Mouse (Mus musculus) embryonic facial prominence, embryonic 13.5 days (tissue): ENCODE measurements around the gene Sec22b. TPM values are rescaled to one million over a fixed set of nuclear protein-coding genes. Genes with fewer than 3 reads are reported as not detected.

Experiments
- ATAC-seq: fragments of 200-750 bp; cut with Nextera tagmentation; 2 replicates; pipeline ENCODE4 v1.8.0; 2017; ENCODE audit warnings: low read depth; ENCODE audit not compliant: insufficient number of reproducible peaks, insufficient read depth, low FRiP score, low TSS enrichment
- H3K27ac ChIP-seq: fragments of 300-500 bp; sonication (generic); 2 replicates; pipeline ENCODE4 v1.5.1; 2015; ENCODE audit warnings: moderate library complexity, mild to moderate bottlenecking, inconsistent platforms
- H3K27me3 ChIP-seq: fragments of 300-500 bp; sonication (generic); 2 replicates; pipeline ENCODE4 v1.6.1; 2015; ENCODE audit warnings: mild to moderate bottlenecking, inconsistent platforms
- H3K36me3 ChIP-seq: fragments of 300-500 bp; sonication (generic); 2 replicates; pipeline ENCODE4 v1.6.1; 2015; ENCODE audit warnings: mild to moderate bottlenecking, inconsistent platforms
- H3K4me1 ChIP-seq: fragments of 300-500 bp; sonication (generic); 2 replicates; pipeline ENCODE4 v1.6.1; 2015; ENCODE audit warnings: inconsistent platforms
- H3K4me2 ChIP-seq: fragments of 300-500 bp; sonication (generic); 2 replicates; pipeline ENCODE4 v1.6.1; 2015; ENCODE audit warnings: moderate library complexity, mild to moderate bottlenecking, inconsistent platforms
- H3K4me3 ChIP-seq: fragments of 300-500 bp; sonication (generic); 2 replicates; pipeline ENCODE4 v1.5.1; 2015; ENCODE audit warnings: mild to moderate bottlenecking, inconsistent platforms
- H3K9ac ChIP-seq: fragments of 300-500 bp; sonication (generic); 2 replicates; pipeline ENCODE4 v1.6.1; 2015; ENCODE audit warnings: mild to moderate bottlenecking, inconsistent platforms
- H3K9me3 ChIP-seq: fragments of 300-500 bp; sonication (generic); 2 replicates; pipeline ENCODE4 v1.6.1; 2016; ENCODE audit warnings: inconsistent platforms
- WGBS: fragments of 180-500 bp; shearing (Covaris S2); methylation state at CpG from one replicate; pipeline ENCODE4 v1.1.7; 2015; ENCODE audit warnings: mixed read lengths; 5-methylcytosine and 5-hydroxymethylcytosine counted together
- polyA plus RNA-seq: library from polyadenylated mRNA; unstranded; fragments of >200 nt; fragmentation: Nextera tagmentation; extraction: Ambion mirVana; gene quantifications from 2 replicates; pipeline ENCODE4 v1.2.1, GENCODE M21; 2015

Gene Sec22b
- polyA plus RNA-seq, 1 experiment from 2014 or later, result 141 TPM

DNA sequence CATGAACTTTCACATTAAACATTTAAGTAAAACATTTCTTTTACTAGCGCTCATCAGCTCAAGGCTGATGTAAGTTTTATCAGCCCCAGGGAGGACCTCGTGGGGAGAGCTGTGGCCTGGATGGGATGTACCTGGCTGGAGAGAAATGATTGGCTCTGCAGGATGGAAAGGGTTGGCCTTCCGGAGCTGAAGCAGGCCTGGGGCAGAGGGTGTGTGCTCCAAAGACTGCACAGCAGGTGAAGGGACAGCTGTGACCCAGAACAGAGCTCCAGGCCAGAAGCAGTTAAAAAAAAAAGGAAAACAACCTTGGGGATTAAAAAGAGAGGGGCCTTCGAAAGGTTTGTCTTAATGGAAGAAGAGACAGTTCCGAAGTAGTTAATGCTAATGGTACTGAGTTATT is 26.2 kb upstream of the Sec22b start:
- no peak overlapping the region for H3K27ac ChIP-seq
- H3K4me3 ChIP-seq, result no peak overlapping the region
- H3K36me3 ChIP-seq, result no peaks in the 10 kb centered on the region
- H3K4me2 ChIP-seq, result no peak overlapping the region
- peaks cover 4% of the 10 kb centered on the region; the same call in 1 of the 2 replicates for H3K4me1 ChIP-seq
- no peaks in the 10 kb centered on the region for H3K9me3 ChIP-seq
- H3K27me3 ChIP-seq, result 0 out of 2 replicates have a peak, but pooled peaks cover 4% of the 10 kb centered on the region
- 24% methylated on average over 5 of the region's 5 CpGs for whole genome bisulfite sequencing
- ATAC-seq, result no peak
- no peak overlapping the region for H3K9ac ChIP-seq

DNA sequence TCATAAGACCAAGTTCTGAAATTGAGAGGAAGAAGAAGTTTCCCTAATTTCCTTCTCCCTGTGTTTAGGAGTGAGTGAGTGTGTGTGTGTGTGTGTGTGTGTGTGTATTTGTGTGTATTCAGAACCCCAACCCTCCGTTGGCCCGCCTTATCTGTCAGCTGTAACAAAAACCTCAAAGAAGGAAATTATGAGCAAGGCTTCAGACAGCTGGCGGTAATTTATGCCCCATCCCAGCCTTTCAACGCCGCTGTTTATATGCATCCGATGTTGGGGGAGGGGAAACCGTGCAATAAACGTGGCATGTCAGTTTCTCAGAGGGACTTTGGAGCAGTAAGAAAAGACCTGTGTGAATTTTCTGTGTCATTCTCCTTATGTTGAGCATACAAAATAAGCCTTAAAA is 24.7 kb upstream of the Sec22b start:
- H3K27ac ChIP-seq, result no peak overlapping the region
- WGBS, result 13% methylated on average over 8 of the region's 8 CpGs
- ATAC-seq, result no peak
- no peak overlapping the region for H3K4me2 ChIP-seq
- H3K36me3 ChIP-seq, result no peaks in the 10 kb centered on the region
- 0 out of 2 replicates have a peak overlapping the region, but pooled peaks have one; percentile 11 for H3K9ac ChIP-seq
- peaks cover 4% of the 10 kb centered on the region; the same call in 1 of the 2 replicates for H3K4me1 ChIP-seq
- no peaks in the 10 kb centered on the region for H3K9me3 ChIP-seq
- 0 out of 2 replicates have a peak, but pooled peaks cover 4% of the 10 kb centered on the region for H3K27me3 ChIP-seq
- H3K4me3 ChIP-seq, result no peak overlapping the region

GRCm38 (mm10) chr3:97879222-97879621 is 21.8 kb upstream of the Sec22b start:
- 0 out of 2 replicates have a peak, but pooled peaks cover 4% of the 10 kb centered on the region for H3K27me3 ChIP-seq
- no peaks in the 10 kb centered on the region for H3K9me3 ChIP-seq
- H3K4me3 ChIP-seq, result no peak overlapping the region
- no peak overlapping the region for H3K9ac ChIP-seq
- H3K4me1 ChIP-seq, result peaks cover 4% of the 10 kb centered on the region; the same call in 1 of the 2 replicates
- H3K27ac ChIP-seq, result no peak overlapping the region
- H3K36me3 ChIP-seq, result no peaks in the 10 kb centered on the region
- 17% methylated on average over 5 of the region's 5 CpGs for WGBS
- no peak for ATAC-seq
- H3K4me2 ChIP-seq, result no peak overlapping the region

DNA sequence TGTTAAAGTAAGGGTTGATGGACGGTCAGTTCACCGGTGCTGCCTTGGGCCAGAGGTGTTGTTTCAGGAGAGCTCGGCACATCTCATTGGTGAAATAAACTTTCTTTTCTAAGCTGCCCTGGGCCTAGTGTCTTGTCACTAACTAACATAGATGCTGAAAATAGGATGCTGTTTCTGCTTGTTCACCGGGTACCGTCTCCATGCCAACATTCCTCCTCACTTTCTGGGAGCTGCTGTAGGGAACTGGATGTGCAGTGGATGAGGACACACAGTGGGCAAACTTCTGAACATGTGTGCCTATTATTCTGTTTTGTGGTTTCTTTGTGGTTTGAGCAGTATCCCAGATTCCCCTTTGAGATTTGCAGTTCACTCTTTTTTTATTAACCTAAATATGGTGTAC is 19.4 kb upstream of the Sec22b start:
- 90% methylated on average over 5 of the region's 5 CpGs for WGBS
- no peak for ATAC-seq
- Histone ChIP-seq H3K9me3 (no peaks in the 10 kb centered on the region), H3K27me3 (0 out of 2 replicates have a peak, but pooled peaks cover 4% of the 10 kb centered on the region), H3K36me3 (no peaks in the 10 kb centered on the region), H3K9ac (no peak overlapping the region), H3K4me2 (no peak overlapping the region), H3K4me1 (no peaks in the 10 kb centered on the region; the same call in 1 of the 2 replicates), H3K4me3 (no peak overlapping the region), H3K27ac (no peak overlapping the region)

- no peak for ATAC-seq
- WGBS, result 61% methylated on average over 5 of the region's 5 CpGs
- Histone ChIP-seq H3K27ac (no peak overlapping the region), H3K9ac (no peak overlapping the region; the same call in 1 of the 2 replicates), H3K9me3 (no peaks in the 10 kb centered on the region), H3K4me2 (peak overlapping the region; percentile 96; the same call in 1 of the 2 replicates), H3K4me1 (peaks cover 8% of the 10 kb centered on the region), H3K27me3 (peaks cover 41% of the 10 kb centered on the region), H3K4me3 (peak overlapping the region; percentile 52; the same call in 1 of the 2 replicates), H3K36me3 (no peaks in the 10 kb centered on the region)
These were observed 13.2 kb upstream of the Sec22b start for GRCm38 (mm10) chr3:97887785-97888167.

DNA sequence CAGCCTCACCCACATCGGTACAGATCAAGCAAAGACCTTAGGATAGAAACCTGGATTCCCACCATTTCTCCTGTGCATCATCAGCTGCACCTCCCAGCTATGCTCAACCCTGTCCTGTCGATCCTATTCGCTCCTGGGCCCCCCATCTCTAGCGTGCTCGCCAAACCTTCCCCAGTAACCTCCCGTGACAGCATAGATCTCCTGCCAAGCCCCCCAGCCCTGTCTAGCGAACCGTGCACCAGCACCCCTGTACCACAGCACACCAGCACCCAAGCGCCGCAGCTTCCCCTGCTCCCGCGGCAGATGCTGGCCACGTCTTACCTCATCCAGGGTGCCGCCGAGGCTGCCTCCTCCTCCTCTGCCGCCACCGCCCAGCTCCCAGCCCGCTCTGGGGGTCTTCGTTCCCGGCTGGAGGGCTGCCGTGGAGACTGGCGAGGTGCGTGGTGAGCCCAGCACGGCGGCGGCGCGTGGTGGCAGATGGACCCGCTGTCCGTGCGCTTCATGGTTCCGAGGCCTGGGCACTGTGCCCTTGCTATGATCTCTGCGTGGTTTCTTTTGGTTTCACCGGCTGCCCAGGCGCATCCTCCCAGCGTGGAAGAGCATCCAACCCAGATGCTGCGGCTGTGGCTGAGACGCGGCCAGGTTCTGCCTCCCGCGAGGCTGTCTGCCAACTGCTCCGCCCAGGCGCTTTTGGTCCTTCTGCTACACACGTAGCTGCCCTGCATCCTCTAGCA is 12.7 kb upstream of the Sec22b start, which contains the start of gene Pde4dip:
Gene Pde4dip (minus strand): TSS at position 540 of the 734 bp plus-strand sequence.
- no peak for ATAC-seq
- peaks cover 41% of the 10 kb centered on the region for H3K27me3 ChIP-seq

GRCm38 (mm10) chr3:97890205-97890604 is 10.8 kb upstream of the Sec22b start:
- 79% methylated on average over 6 of the region's 6 CpGs for WGBS
- ATAC-seq, result no peak

More for the DNA sequence above, 12.7 kb upstream of the Sec22b start, which contains the start of gene Pde4dip:
- WGBS, result 1% methylated on average over 44 of the region's 44 CpGs
- Histone ChIP-seq H3K4me2 (peak within 1 kb of the TSS; percentile 96), H3K36me3 (no peaks in the 10 kb centered on the region), H3K9ac (peak within 1 kb of the TSS; percentile 70), H3K4me1 (peaks cover 8% of the 10 kb centered on the region), H3K9me3 (no peaks in the 10 kb centered on the region), H3K4me3 (peak within 1 kb of the TSS; percentile 52), H3K27ac (no peak within 1 kb of the TSS)

DNA sequence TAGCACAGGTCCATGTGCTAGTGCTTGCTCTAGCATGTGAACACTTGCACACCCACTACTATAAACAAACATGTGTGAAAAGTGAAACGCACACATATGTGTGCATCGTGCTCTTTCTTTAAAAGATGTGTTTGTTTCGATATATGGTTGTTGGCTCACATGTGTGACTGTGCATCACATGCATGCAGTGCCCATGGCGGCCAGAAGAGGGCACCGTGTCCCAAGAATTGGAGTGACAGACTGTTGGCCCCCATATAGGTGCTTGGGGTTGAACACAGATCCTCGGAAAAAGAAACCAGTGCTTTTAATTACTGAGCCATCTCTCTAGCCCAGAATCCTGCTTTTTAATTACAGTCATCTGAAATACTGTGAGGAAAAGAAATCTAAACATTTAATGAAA is 6.3 kb upstream of the Sec22b start:
- no peak overlapping the region for H3K9ac ChIP-seq
- H3K4me1 ChIP-seq, result no peaks in the 10 kb centered on the region
- no peaks in the 10 kb centered on the region for H3K36me3 ChIP-seq
- peaks cover 20% of the 10 kb centered on the region for H3K27me3 ChIP-seq
- H3K9me3 ChIP-seq, result no peaks in the 10 kb centered on the region
- 49% methylated on average over 6 of the region's 6 CpGs for WGBS
- no peak overlapping the region for H3K4me3 ChIP-seq
- ATAC-seq, result no peak
- no peak overlapping the region for H3K27ac ChIP-seq
- no peak overlapping the region for H3K4me2 ChIP-seq

More at GRCm38 (mm10) chr3:97890205-97890604, 10.8 kb upstream of the Sec22b start:
- H3K9me3 ChIP-seq, result no peaks in the 10 kb centered on the region
- H3K4me3 ChIP-seq, result no peak overlapping the region
- H3K27ac ChIP-seq, result no peak overlapping the region
- no peak overlapping the region for H3K9ac ChIP-seq
- peaks cover 8% of the 10 kb centered on the region for H3K4me1 ChIP-seq
- no peak overlapping the region for H3K4me2 ChIP-seq
- no peaks in the 10 kb centered on the region for H3K36me3 ChIP-seq
- peaks cover 41% of the 10 kb centered on the region for H3K27me3 ChIP-seq

DNA sequence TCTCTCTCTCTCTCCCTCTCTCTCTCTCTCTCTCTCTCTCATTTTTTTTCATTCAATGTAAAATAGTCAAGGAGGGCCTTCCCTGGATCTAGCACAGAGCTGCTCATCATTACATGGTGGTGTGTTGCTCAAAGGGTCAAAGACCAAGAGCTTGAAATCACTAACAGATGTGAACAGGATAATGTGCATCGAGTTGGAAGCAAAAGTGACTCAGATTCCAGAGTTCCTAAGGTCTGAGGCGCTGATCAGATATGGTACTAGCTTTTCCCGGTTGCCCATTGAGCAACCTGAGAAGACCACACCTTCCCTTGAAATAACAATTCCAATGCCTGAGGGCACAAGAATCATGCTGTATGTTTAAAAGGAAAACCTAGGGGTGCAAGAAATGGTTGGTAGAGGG is 2.6 kb upstream of the Sec22b start:
- peaks cover 13% of the 10 kb centered on the region for H3K4me1 ChIP-seq
- no peaks in the 10 kb centered on the region for H3K36me3 ChIP-seq
- no peak for ATAC-seq
- H3K9ac ChIP-seq, result no peak overlapping the region
- no peaks in the 10 kb centered on the region for H3K9me3 ChIP-seq
- whole genome bisulfite sequencing, result 15% methylated on average over 3 of the region's 3 CpGs
- no peak overlapping the region for H3K4me3 ChIP-seq
- H3K27me3 ChIP-seq, result no peaks in the 10 kb centered on the region
- H3K27ac ChIP-seq, result no peak overlapping the region
- no peak overlapping the region for H3K4me2 ChIP-seq

- Histone ChIP-seq H3K27me3 (no peaks in the 10 kb centered on the region), H3K4me3 (peak overlapping the region; percentile 99), H3K4me2 (peak overlapping the region; percentile 85), H3K27ac (no peak overlapping the region), H3K9me3 (no peaks in the 10 kb centered on the region), H3K36me3 (no peaks in the 10 kb centered on the region), H3K9ac (peak overlapping the region; percentile 98), H3K4me1 (peaks cover 13% of the 10 kb centered on the region)
- no peak for ATAC-seq
- WGBS, result 16% methylated on average over 5 of the region's 5 CpGs
These were observed 596 bp downstream of the Sec22b start for GRCm38 (mm10) chr3:97901586-97901985.

- Histone ChIP-seq H3K27ac (no peak overlapping the region), H3K9me3 (no peaks in the 10 kb centered on the region), H3K4me1 (no peaks in the 10 kb centered on the region), H3K4me3 (no peak overlapping the region), H3K36me3 (peaks cover 35% of the 10 kb centered on the region), H3K9ac (no peak overlapping the region), H3K4me2 (no peak overlapping the region), H3K27me3 (no peaks in the 10 kb centered on the region)
- no peak for ATAC-seq
- WGBS, result 82% methylated on average over 2 of the region's 2 CpGs
These were observed 8.7 kb downstream of the Sec22b start for GRCm38 (mm10) chr3:97909737-97910136.

DNA sequence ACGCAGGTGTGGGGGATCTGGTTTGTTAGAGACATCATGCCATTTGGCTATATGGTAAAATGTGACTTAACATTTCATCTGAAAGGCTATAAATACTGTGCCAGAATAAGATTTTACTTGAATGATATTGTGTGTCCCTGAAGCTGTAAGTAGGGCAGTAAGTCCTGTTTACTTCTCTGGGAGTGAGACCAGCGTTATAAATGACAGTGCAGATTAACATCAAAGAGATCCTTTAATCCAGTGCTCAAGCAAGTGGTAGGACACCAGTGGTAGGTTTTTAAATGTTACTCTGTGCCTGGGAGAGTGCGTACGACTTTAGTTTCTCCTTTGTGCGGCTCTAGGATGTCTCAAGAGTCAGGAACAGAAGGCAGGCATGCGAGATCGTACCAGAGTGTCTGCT is 10.1 kb downstream of the Sec22b start:
- Histone ChIP-seq H3K27ac (no peak overlapping the region), H3K4me2 (no peak overlapping the region), H3K27me3 (no peaks in the 10 kb centered on the region), H3K36me3 (peaks cover 48% of the 10 kb centered on the region), H3K9ac (no peak overlapping the region), H3K4me3 (no peak overlapping the region), H3K9me3 (no peaks in the 10 kb centered on the region), H3K4me1 (no peaks in the 10 kb centered on the region)
- ATAC-seq, result no peak
- 83% methylated on average over 7 of the region's 7 CpGs for WGBS
